Mouse (Mus musculus): ENCODE measurements around the gene Gm5938. TPM values are rescaled to one million over a fixed set of nuclear protein-coding genes. Genes with fewer than 3 reads are reported as not detected.

Gm5938 gene
- not detected in 2 replicates for polyA plus RNA-seq (2014; fragmentation: Nextera tagmentation; extraction: Ambion mirVana)

GRCm38 (mm10) chrX:78125167-78125566 is at the start of gene Gm5938:
Gene Gm5938, plus strand, starts transcription at chrX:78125467.
- H3K4me1 ChIP-seq (ENCODE audit: control insufficient read depth in 2 of 2, insufficient read depth in 2 of 2, low read length in 2 of 2): no peaks in the 10 kb centered on the region
- WGBS: 67% methylated on average over 1 of the region's 1 CpGs
- no peak within 1 kb of the TSS for H3K4me3 ChIP-seq (ENCODE audit: control insufficient read depth in 1 of 2, insufficient read depth in 1 of 2, low read depth in 1 of 2, low read length in 2 of 2)
- H3K27ac ChIP-seq (replicated peaks in 1 of 2; ENCODE audit: control insufficient read depth in 1 of 2, insufficient read depth in 1 of 2, low read depth in 2 of 2, low read length in 2 of 2): no peak within 1 kb of the TSS
- H3K4me2 ChIP-seq (ENCODE audit: low read length): no peak within 1 kb of the TSS
- no peak within 1 kb of the TSS for H3K9ac ChIP-seq (ENCODE audit: low read length)
- ATAC-seq (ENCODE audit: insufficient number of reproducible peaks, insufficient read depth, low FRiP score, low read depth): no peak
- H3K9me3 ChIP-seq (ENCODE audit: control insufficient read depth, low read length): no peaks in the 10 kb centered on the region
- no peaks in the 10 kb centered on the region for H3K36me3 ChIP-seq (ENCODE audit: control insufficient read depth, insufficient read depth, low read length)
- H3K27me3 ChIP-seq (ENCODE audit: control insufficient read depth, insufficient read depth, low read length): no peaks in the 10 kb centered on the region

GRCm38 (mm10) chrX:78091274-78091673 is 34.0 kb upstream of the Gm5938 start, which contains the start of gene Obp1a:
Gene Obp1a, minus strand, starts transcription at chrX:78091374.
- Histone ChIP-seq H3K4me2 (ENCODE audit: low read length) (no peak within 1 kb of the TSS), H3K4me1 (ENCODE audit: control insufficient read depth in 2 of 2, insufficient read depth in 2 of 2, low read length in 2 of 2) (no peaks in the 10 kb centered on the region), H3K36me3 (ENCODE audit: control insufficient read depth, insufficient read depth, low read length) (no peaks in the 10 kb centered on the region), H3K4me3 (ENCODE audit: control insufficient read depth in 1 of 2, insufficient read depth in 1 of 2, low read depth in 1 of 2, low read length in 2 of 2) (no peak within 1 kb of the TSS), H3K9me3 (ENCODE audit: control insufficient read depth, low read length) (no peaks in the 10 kb centered on the region), H3K27me3 (ENCODE audit: control insufficient read depth, insufficient read depth, low read length) (no peaks in the 10 kb centered on the region), H3K9ac (ENCODE audit: low read length) (no peak within 1 kb of the TSS), H3K27ac (replicated peaks in 1 of 2; ENCODE audit: control insufficient read depth in 1 of 2, insufficient read depth in 1 of 2, low read depth in 2 of 2, low read length in 2 of 2) (no peak within 1 kb of the TSS)
- no peak for ATAC-seq (ENCODE audit: insufficient number of reproducible peaks, insufficient read depth, low FRiP score, low read depth)

Other genes with a start within 250 kb of the Gm5938 start
- not detected in 2 replicates for gene 5430402E10Rik, start 200.4 kb upstream of the Gm5938 start, polyA plus RNA-seq (2014; fragmentation: Nextera tagmentation; extraction: Ambion mirVana)
- not detected in 2 replicates for gene Obp1a, start 34.1 kb upstream of the Gm5938 start, polyA plus RNA-seq (2014; fragmentation: Nextera tagmentation; extraction: Ambion mirVana)
- gene Obp1b, start 61.3 kb downstream of the Gm5938 start, polyA plus RNA-seq (2014; fragmentation: Nextera tagmentation; extraction: Ambion mirVana): not detected in 2 replicates
- not detected in 2 replicates for gene Gm14743, start 120.5 kb downstream of the Gm5938 start, polyA plus RNA-seq (2014; fragmentation: Nextera tagmentation; extraction: Ambion mirVana)
- gene 4930480E11Rik, start 244.2 kb downstream of the Gm5938 start, polyA plus RNA-seq (2014; fragmentation: Nextera tagmentation; extraction: Ambion mirVana): not detected in 2 replicates

All from heart, embryonic 14.5 days (tissue).